Mouse (Mus musculus): Measurements from ENCODE around the gene Htr1d.

GRCm38 (mm10) chr4:136424120-136424999, 1.0 kb downstream of the Htr1d start:
- TF ChIP-seq CTCF (IDR thresholded peaks at IDR 0.05; ENCODE audit: low read depth) = no peak
- no peak for TF ChIP-seq EP300 (IDR thresholded peaks at IDR 0.05; ENCODE audit: low read depth)
